Mouse (Mus musculus): ENCODE measurements around the gene Iqcd. TPM values are rescaled to one million over a fixed set of nuclear protein-coding genes. Genes with fewer than 3 reads are reported as not detected.

The Iqcd gene
- polyA plus RNA-seq, 1 experiment: 1.2 TPM

DNA sequence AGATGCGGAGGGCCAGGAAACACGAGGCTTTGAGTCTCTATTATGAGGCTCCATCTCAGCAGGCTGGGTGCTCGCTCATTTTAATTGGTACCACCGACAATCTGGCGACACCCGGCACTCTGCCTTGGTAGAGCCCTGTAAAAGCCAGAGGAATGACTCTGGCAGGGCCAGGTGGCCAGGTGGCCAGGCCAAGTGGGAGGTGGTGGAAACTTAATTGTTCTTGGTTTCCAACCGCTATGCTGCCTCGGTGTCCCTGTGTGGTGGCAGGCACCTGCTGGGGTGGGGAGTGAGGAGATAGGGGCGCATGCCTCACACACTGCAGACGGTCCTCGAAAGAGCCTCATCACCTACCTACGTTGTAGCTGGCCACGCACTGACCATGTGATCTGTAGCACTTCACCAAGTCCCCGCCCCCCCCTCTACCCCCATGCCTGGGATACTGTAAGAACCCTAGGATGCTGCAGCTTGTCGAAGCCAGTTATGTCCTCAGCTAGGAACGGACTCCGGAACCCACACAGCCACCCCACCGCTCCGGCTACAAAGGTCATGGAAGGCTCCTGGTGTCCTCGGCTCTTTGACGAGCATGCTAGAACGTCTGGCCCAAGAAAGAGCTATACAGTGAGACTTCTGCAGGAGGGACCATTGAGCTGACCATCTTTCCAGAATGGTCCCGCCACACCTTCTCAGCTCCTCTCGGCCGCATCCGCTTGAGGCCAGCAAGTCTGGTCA lies 8.8 kb upstream of the Iqcd start:
- no peak for TF ChIP-seq CTCF (IDR thresholded peaks at IDR 0.05; ENCODE audit: low read depth, low read length)
- TF ChIP-seq POLR2A (IDR thresholded peaks at IDR 0.05; ENCODE audit: borderline replicate concordance, low read depth, low read length): no peak
- Histone ChIP-seq H3K4me3 (ENCODE audit: insufficient read depth, low read length) (no peak overlapping the region), H3K27ac (ENCODE audit: insufficient read depth, low read depth, low read length) (peak overlapping the region; percentile 75), H3K4me1 (ENCODE audit: control insufficient read depth, insufficient read depth, low read length) (peaks cover 61% of the 10 kb centered on the region)

- Histone ChIP-seq H3K27ac (ENCODE audit: insufficient read depth, low read depth, low read length) (no peak overlapping the region), H3K4me3 (ENCODE audit: insufficient read depth, low read length) (no peak overlapping the region), H3K4me1 (ENCODE audit: control insufficient read depth, insufficient read depth, low read length) (peaks cover 65% of the 10 kb centered on the region)
- TF ChIP-seq CTCF (IDR thresholded peaks at IDR 0.05; ENCODE audit: low read depth, low read length) (no peak), POLR2A (IDR thresholded peaks at IDR 0.05; ENCODE audit: borderline replicate concordance, low read depth, low read length) (no peak)
Observed at GRCm38 (mm10) chr5:120582002-120582401, 6.8 kb upstream of the Iqcd start.

DNA sequence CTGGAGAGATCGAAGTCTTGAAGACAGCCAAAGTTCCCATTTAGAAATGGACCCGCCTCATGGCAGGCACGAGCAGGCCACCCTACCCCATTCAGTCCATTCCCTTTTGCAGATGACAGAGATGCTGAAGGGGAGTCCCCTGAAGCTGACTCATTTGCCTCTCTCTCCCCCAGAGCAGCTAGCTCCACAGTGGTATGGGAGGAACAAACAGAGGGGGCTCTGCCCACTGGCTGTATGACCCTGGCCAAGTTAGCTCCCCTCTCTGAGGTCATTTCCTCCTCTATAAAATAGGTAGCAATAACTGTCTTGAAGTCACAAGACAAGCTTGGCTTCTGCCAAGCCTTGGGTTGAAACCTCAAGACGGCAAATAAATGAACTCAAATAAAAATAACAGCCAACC lies 5.3 kb upstream of the Iqcd start:
- no peak overlapping the region for H3K4me3 ChIP-seq (ENCODE audit: insufficient read depth, low read length)
- H3K27ac ChIP-seq (ENCODE audit: insufficient read depth, low read depth, low read length): peak overlapping the region; percentile 59
- no peak for TF ChIP-seq CTCF (IDR thresholded peaks at IDR 0.05; ENCODE audit: low read depth, low read length)
- no peak for TF ChIP-seq POLR2A (IDR thresholded peaks at IDR 0.05; ENCODE audit: borderline replicate concordance, low read depth, low read length)
- H3K4me1 ChIP-seq (ENCODE audit: control insufficient read depth, insufficient read depth, low read length): peaks cover 50% of the 10 kb centered on the region

DNA sequence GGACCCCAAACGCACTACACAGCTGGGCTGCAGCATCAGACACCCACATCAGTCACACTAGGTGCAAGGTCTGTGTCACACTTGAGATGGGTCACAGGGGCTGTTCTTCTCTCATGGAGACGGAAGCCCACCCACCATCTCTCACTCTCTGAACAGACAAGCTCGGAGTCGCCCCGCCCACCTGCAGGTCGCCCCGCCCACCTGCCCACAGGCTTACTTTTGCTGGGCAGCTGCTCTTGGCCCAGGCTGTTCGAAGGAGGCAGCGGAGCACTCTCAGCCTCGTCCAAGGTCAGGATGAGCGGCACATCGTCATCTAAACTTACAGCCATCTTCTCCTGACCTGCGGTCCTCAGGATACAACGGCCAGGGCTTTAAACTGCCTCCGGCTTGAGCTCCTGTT lies 3.8 kb upstream of the Iqcd start:
- H3K4me1 ChIP-seq (ENCODE audit: control insufficient read depth, insufficient read depth, low read length): peaks cover 42% of the 10 kb centered on the region

GRCm38 (mm10) chr5:120586741-120587615 lies 1.8 kb upstream of the Iqcd start:
- Histone ChIP-seq H3K4me3 (ENCODE audit: insufficient read depth, low read length) (peak overlapping the region; percentile 77), H3K27ac (ENCODE audit: insufficient read depth, low read depth, low read length) (peak overlapping the region; percentile 60), H3K4me1 (ENCODE audit: control insufficient read depth, insufficient read depth, low read length) (peaks cover 41% of the 10 kb centered on the region)
- TF ChIP-seq POLR2A (IDR thresholded peaks at IDR 0.05; ENCODE audit: borderline replicate concordance, low read depth, low read length) (no peak), CTCF (IDR thresholded peaks at IDR 0.05; ENCODE audit: low read depth, low read length) (no peak)

More for the DNA sequence above, 3.8 kb upstream of the Iqcd start:
- Histone ChIP-seq H3K27ac (ENCODE audit: insufficient read depth, low read depth, low read length) (no peak overlapping the region), H3K4me3 (ENCODE audit: insufficient read depth, low read length) (no peak overlapping the region)
- TF ChIP-seq CTCF (IDR thresholded peaks at IDR 0.05; ENCODE audit: low read depth, low read length) (no peak), POLR2A (IDR thresholded peaks at IDR 0.05; ENCODE audit: borderline replicate concordance, low read depth, low read length) (no peak)

DNA sequence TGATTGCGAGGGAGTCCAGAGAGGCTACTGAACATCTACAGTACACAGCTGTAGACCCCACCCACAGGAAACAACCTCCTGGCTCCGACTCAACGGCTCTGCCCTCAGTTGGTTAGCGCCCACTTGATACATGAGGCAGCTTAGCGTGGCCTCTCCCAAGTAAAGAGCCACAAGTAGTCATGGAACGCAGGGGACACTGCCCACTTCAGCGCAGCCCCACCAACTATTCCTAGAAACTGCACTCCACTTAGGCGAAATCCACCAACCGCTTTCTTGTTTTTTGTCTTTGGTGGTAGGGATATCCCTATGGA lies 1.2 kb upstream of the Iqcd start:
- Histone ChIP-seq H3K27ac (ENCODE audit: insufficient read depth, low read depth, low read length) (peak overlapping the region; percentile 60), H3K4me3 (ENCODE audit: insufficient read depth, low read length) (peak overlapping the region; percentile 77), H3K4me1 (ENCODE audit: control insufficient read depth, insufficient read depth, low read length) (peaks cover 41% of the 10 kb centered on the region)
- TF ChIP-seq CTCF (IDR thresholded peaks at IDR 0.05; ENCODE audit: low read depth, low read length) (no peak), POLR2A (IDR thresholded peaks at IDR 0.05; ENCODE audit: borderline replicate concordance, low read depth, low read length) (no peak)

- Histone ChIP-seq H3K27ac (ENCODE audit: insufficient read depth, low read depth, low read length) (peak overlapping the region; percentile 60), H3K4me1 (ENCODE audit: control insufficient read depth, insufficient read depth, low read length) (peaks cover 38% of the 10 kb centered on the region), H3K4me3 (ENCODE audit: insufficient read depth, low read length) (peak overlapping the region; percentile 77)
- TF ChIP-seq POLR2A (IDR thresholded peaks at IDR 0.05; ENCODE audit: borderline replicate concordance, low read depth, low read length) (no peak), CTCF (IDR thresholded peaks at IDR 0.05; ENCODE audit: low read depth, low read length) (no peak)
Observed at GRCm38 (mm10) chr5:120587940-120588568, 762 bp upstream of the Iqcd start.

DNA sequence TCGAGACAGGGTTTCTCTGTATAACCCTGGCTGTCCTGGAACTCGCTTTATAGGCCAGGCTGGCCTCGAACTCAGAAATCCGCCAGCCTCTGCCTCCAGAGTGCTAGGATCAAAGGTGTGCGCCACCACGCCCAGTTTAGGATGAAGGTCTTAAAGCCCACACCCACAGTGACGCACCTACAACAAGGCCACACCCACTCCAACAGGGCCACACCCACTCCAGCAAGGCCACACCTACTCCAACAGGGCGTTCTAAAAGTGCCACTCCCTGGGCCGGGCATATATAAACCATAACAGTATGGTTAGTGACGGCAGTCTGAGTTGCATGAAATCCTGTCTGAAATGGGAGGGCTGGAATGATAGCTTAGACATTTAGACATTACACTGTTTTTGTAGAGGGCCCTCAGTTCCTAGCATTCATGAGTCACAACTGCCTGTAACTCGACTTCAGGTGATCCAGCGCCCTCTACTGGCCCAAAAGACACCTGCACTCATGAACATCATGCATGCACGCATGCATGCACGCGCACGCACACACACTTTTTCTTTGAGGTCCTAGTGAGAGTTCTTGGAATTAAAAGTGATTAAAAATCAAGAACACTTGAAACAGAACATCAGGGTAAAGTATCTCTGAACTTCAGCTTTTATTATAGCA lies 1.7 kb downstream of the Iqcd start:
- no peak overlapping the region for H3K27ac ChIP-seq (ENCODE audit: insufficient read depth, low read depth, low read length)
- TF ChIP-seq POLR2A (IDR thresholded peaks at IDR 0.05; ENCODE audit: borderline replicate concordance, low read depth, low read length): no peak
- TF ChIP-seq CTCF (IDR thresholded peaks at IDR 0.05; ENCODE audit: low read depth, low read length): peak; percentile 63
- H3K4me1 ChIP-seq (ENCODE audit: control insufficient read depth, insufficient read depth, low read length): peaks cover 17% of the 10 kb centered on the region

DNA sequence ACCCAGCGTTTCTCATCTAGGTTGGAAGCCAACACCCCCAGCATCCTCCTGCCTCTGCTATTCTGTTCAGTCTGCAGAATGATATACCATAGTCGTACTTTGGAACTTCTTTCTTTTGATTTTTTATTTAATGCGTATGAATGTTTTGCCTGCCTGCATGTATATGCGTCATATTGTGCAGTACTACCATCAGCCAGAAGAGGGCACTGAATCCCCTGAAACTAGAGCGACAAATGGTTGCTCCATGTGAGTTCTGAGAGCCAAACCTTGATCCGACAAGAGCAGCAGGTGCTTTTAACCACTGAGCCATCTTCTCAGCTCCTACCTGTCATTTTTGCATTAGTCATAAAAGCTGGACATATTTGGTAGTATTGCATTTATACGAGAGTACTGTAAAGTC lies 3.3 kb downstream of the Iqcd start:
- TF ChIP-seq POLR2A (IDR thresholded peaks at IDR 0.05; ENCODE audit: borderline replicate concordance, low read depth, low read length) (no peak), CTCF (IDR thresholded peaks at IDR 0.05; ENCODE audit: low read depth, low read length) (no peak; the same call in 1 of the 2 replicates)
- no peak overlapping the region for H3K27ac ChIP-seq (ENCODE audit: insufficient read depth, low read depth, low read length)
- no peak overlapping the region for H3K4me3 ChIP-seq (ENCODE audit: insufficient read depth, low read length)
- peaks cover 5% of the 10 kb centered on the region for H3K4me1 ChIP-seq (ENCODE audit: control insufficient read depth, insufficient read depth, low read length)

More for the DNA sequence above, 1.7 kb downstream of the Iqcd start:
- H3K4me3 ChIP-seq (ENCODE audit: insufficient read depth, low read length): no peak overlapping the region
